Mouse (Mus musculus) lung, adult 2 months (tissue): ENCODE measurements at regions not wholly inside any gene's neighbourhood (a gene's known extent, or its start where the extent isn't known, plus 50 kb on each side); places are given as distances from the start of the nearest gene placed in this dataset.

Experiments used
- DNase-seq: peaks from one replicate; pipeline ENCODE4 v3.0.0; 2022
- H3K4me1 ChIP-seq: fragments of 200-500 bp; 2 replicates; pipeline ENCODE4 v1.6.1; 2011; ENCODE audit warnings: low read length; ENCODE audit not compliant: control insufficient read depth, insufficient read depth
- H3K4me3 ChIP-seq: fragments of 200-500 bp; replicated peaks from 2 replicates; pipeline ENCODE3; 2011; ENCODE audit warnings: low read depth, mild to moderate bottlenecking, control low read depth, low read length; ENCODE audit errors: extremely low read depth
- CTCF ChIP-seq: fragments of 200-500 bp; IDR thresholded peaks from 2 replicates; pipeline ENCODE4 v1.5.1; 2011; ENCODE audit warnings: mild to moderate bottlenecking, low read length, control low read depth; ENCODE audit not compliant: insufficient read depth
- POLR2A ChIP-seq: fragments of 200-500 bp; IDR thresholded peaks from 2 replicates; pipeline ENCODE4 v1.6.1; 2011; ENCODE audit warnings: low read depth, mild to moderate bottlenecking, control low read depth, low read length, borderline replicate concordance; ENCODE audit errors: extremely low read depth
- WGBS: fragments of 180-500 bp; shearing (Covaris S2); methylation state at CpG from one replicate; pipeline ENCODE4 v1.1.7; 2018; 5-methylcytosine and 5-hydroxymethylcytosine counted together

- no peaks in the 10 kb centered on the region for H3K4me1 ChIP-seq
- 60% methylated on average over 1 of the region's 1 CpGs for WGBS
- TF ChIP-seq CTCF (no peak), POLR2A (no peak)
- no peak overlapping the region for H3K4me3 ChIP-seq
- DNase-seq = no peak
Measured at GRCm38 (mm10) chr11:66696791-66697190, 171.0 kb upstream of the Shisa6 start.

GRCm38 (mm10) chr11:66745479-66745878 lies 166.3 kb upstream of the Pirt start:
- Histone ChIP-seq H3K4me3 (no peak overlapping the region), H3K4me1 (no peaks in the 10 kb centered on the region)
- 46% methylated on average over 1 of the region's 1 CpGs for WGBS
- no peak for DNase-seq
- TF ChIP-seq POLR2A (no peak), CTCF (no peak)

GRCm38 (mm10) chr11:66789997-66790396 lies 121.8 kb upstream of the Pirt start:
- Histone ChIP-seq H3K4me3 (no peak overlapping the region), H3K4me1 (no peaks in the 10 kb centered on the region)
- 50% methylated on average over 3 of the region's 3 CpGs for WGBS
- TF ChIP-seq CTCF (no peak), POLR2A (no peak)
- DNase-seq = no peak

DNA sequence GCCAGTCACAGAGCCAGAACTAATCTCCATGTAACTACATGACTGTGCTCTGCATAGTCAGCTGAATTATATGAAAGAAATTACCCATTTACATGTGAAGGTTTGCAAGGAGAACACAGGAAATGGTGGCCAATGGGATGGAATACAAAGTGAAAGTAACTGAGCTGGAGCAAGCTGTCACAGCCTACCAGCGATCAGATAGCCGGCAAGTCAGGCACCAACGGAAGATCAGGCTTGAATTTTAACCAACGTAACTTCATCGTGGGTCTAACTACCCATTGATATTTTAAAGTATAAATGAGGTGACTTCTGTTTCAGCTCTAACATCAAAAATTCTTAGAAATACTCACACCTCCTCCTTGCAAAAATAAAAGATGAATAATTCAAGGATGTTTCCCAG lies 104.9 kb upstream of the Pirt start:
- DNase-seq = no peak
- WGBS = 63% methylated on average over 5 of the region's 5 CpGs
- Histone ChIP-seq H3K4me3 (no peak overlapping the region), H3K4me1 (no peaks in the 10 kb centered on the region)
- TF ChIP-seq POLR2A = no peak
- no peak for TF ChIP-seq CTCF

DNA sequence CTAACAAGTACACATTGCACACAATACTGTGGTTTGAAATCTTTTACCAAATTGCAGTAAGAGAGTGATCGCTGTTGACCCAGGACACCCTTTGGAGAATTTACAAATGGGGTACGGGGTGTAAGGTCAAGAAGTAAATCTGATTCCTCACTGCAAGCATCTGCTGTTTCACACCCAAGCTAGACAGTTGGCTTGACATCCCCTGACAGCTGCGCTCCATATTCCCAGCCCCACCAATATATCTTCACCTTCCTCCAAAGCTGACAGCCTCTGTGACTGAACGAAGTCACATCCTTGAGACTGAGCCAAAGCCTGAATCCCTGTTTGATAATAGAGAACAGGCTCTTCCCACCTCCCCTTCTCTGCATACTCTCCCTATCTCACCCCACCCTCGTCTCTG lies 98.5 kb upstream of the Pirt start:
- no peaks in the 10 kb centered on the region for H3K4me1 ChIP-seq
- H3K4me3 ChIP-seq = no peak overlapping the region
- TF ChIP-seq CTCF (no peak), POLR2A (no peak)
- DNase-seq = no peak
- 53% methylated on average over 5 of the region's 5 CpGs for WGBS

- 37% methylated on average over 4 of the region's 4 CpGs for WGBS
- Histone ChIP-seq H3K4me1 (no peaks in the 10 kb centered on the region), H3K4me3 (no peak overlapping the region)
- no peak for TF ChIP-seq POLR2A
- no peak for TF ChIP-seq CTCF
- DNase-seq = no peak
Measured at GRCm38 (mm10) chr11:66813731-66814130, 98.0 kb upstream of the Pirt start.

GRCm38 (mm10) chr11:66835864-66836263 lies 75.9 kb upstream of the Pirt start:
- Histone ChIP-seq H3K4me1 (no peaks in the 10 kb centered on the region), H3K4me3 (no peak overlapping the region)
- DNase-seq = no peak
- TF ChIP-seq POLR2A = no peak
- TF ChIP-seq CTCF = no peak
- 73% methylated on average over 5 of the region's 5 CpGs for WGBS

- no peak for DNase-seq
- TF ChIP-seq POLR2A = no peak
- Histone ChIP-seq H3K4me3 (no peak overlapping the region), H3K4me1 (no peaks in the 10 kb centered on the region)
- WGBS = 77% methylated on average over 2 of the region's 2 CpGs
Measured at GRCm38 (mm10) chr11:66836633-66837380, 75.0 kb upstream of the Pirt start.

DNA sequence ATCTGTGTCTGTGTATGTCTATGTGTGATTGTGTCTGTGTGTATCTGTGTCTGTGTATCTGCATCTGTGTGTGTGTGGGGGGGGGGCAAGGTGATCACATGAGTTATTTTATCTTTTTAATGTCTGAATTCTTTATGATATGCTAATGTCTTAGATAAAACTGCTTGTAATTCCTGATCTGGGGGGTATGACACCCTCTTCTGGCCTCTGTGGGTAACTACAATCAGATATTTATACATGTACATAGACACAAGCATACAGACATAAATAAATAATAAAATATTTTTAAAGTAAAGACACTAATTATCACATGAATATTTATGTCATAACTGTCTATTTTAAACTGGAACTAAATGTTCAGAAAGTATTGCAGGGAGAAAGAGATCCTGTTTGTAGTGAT lies 66.5 kb upstream of the Pirt start:
- Histone ChIP-seq H3K4me3 (no peak overlapping the region), H3K4me1 (no peaks in the 10 kb centered on the region)
- no peak for TF ChIP-seq CTCF
- DNase-seq = no peak

DNA sequence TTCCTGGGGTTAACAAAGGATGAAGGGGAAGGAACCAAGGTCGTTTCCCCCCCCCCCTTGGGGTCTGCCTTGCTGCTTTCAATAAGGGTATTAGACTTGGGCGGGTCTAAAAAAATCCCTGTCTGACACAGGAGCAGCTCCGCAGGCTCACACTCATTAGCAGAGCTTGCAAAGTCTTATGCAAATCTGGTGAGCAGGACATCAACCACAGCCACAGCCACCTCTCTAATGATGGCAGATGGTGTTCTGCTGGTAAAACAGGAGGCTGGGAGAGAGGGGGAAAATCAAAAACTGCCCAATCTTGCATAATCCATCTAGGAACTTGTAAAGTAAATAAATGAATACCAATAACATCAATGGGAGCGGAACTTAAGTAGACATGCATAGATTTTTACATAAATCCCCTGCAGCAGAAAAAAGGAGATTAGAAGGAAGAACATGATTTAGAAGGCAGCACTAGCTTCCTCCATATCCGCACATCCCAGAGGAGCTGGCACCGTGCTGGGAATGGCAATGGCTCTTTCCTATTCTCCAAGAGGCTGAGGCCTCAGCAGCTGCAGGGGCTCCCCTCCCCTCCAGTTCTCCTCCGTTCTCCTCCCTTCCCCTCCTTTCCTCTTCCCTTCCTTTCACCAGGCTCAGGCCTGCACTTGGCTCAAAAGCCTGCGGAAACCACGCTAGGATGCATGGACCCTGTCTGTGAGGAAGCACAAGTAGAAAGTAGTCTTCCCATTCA lies 65.6 kb upstream of the Pirt start:
- no peak for TF ChIP-seq CTCF
- TF ChIP-seq POLR2A = no peak
- DNase-seq = no peak
- WGBS = 54% methylated on average over 9 of the region's 9 CpGs
- Histone ChIP-seq H3K4me3 (no peak overlapping the region), H3K4me1 (no peaks in the 10 kb centered on the region)
